Mouse (Mus musculus) olfactory bulb, adult 2 months (tissue): ENCODE measurements around the gene Plxnc1.

ENCODE experiments used
- CTCF ChIP-seq: fragments of 200-500 bp; IDR thresholded peaks from 2 replicates; pipeline ENCODE4 v1.5.1; 2012; ENCODE audit warnings: low read depth, mild to moderate bottlenecking, low read length, moderate library complexity; ENCODE audit not compliant: insufficient read depth
- POLR2A ChIP-seq: fragments of 200-500 bp; IDR thresholded peaks from 2 replicates; pipeline ENCODE4 v1.6.1; 2012; ENCODE audit warnings: mild to moderate bottlenecking, low read depth, low read length, moderate library complexity; ENCODE audit not compliant: insufficient read depth

DNA sequence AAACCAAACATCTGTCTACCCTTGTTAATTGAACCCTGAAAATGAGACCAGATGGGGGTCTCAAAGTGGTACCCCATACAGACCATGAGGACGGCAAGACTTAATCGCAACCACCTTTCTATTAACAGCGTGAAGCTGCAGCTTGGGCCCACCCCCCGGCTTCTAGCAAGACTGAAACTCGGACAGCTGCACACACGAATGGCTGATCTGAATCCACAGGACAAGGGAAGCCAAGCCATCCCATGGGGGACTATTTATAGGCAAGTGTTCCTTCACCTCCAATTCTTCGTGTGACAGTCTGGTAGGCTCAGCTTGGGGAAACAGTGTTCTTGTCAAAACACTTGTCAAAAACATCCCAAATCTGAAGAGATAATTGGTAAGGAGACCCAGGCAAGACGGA, 24.1 kb downstream of the Plxnc1 start:
- TF ChIP-seq POLR2A (no peak), CTCF (no peak)
